Mouse (Mus musculus) limb, embryonic 12.5 days (tissue): ENCODE results near the gene Tmppe. TPM values are rescaled to one million over a fixed set of nuclear protein-coding genes. Genes with fewer than 3 reads are reported as not detected.
"Not testable (repeated sequence)": the region's sequence is repeated elsewhere in the genome, so short reads cannot be mapped to it uniquely, and the experiment has no call there.

Experiments used
- ATAC-seq: fragments of 200-750 bp; cut with Nextera tagmentation; 2 replicates; pipeline ENCODE4 v1.8.0; 2017; ENCODE audit warnings: low read depth, moderate TSS enrichment; ENCODE audit not compliant: insufficient number of reproducible peaks, insufficient read depth, low FRiP score, low TSS enrichment
- H3K27ac ChIP-seq: fragments of 300-500 bp; sonication (generic); 2 replicates; pipeline ENCODE4 v1.5.1; 2016; ENCODE audit warnings: mild to moderate bottlenecking, moderate library complexity
- H3K27me3 ChIP-seq: fragments of 300-500 bp; sonication (generic); 2 replicates; pipeline ENCODE4 v1.6.1; 2016; ENCODE audit warnings: mild to moderate bottlenecking, moderate library complexity
- H3K36me3 ChIP-seq: fragments of 300-500 bp; sonication (generic); 2 replicates; pipeline ENCODE4 v1.6.1; 2016; ENCODE audit warnings: mild to moderate bottlenecking, moderate library complexity
- H3K4me1 ChIP-seq: fragments of 300-500 bp; sonication (generic); replicated peaks from 2 replicates; pipeline ENCODE4 v1.6.1; 2016
- H3K4me2 ChIP-seq: fragments of 300-500 bp; sonication (generic); 2 replicates; pipeline ENCODE4 v1.6.1; 2016; ENCODE audit warnings: mild to moderate bottlenecking, moderate library complexity
- H3K4me3 ChIP-seq: fragments of 300-500 bp; sonication (generic); replicated peaks from 2 replicates; pipeline ENCODE4 v1.5.1; 2016; ENCODE audit warnings: mild to moderate bottlenecking
- H3K9ac ChIP-seq: fragments of 300-500 bp; sonication (generic); replicated peaks from 2 replicates; pipeline ENCODE4 v1.6.1; 2016; ENCODE audit warnings: mild to moderate bottlenecking, moderate library complexity
- H3K9me3 ChIP-seq: fragments of 300-500 bp; sonication (generic); 2 replicates; pipeline ENCODE4 v1.6.1; 2016; ENCODE audit warnings: mild to moderate bottlenecking, moderate library complexity
- WGBS: fragments of 180-500 bp; shearing (Covaris S2); methylation state at CpG from one replicate; pipeline ENCODE4 v1.1.7; 2016; 5-methylcytosine and 5-hydroxymethylcytosine counted together
- polyA plus RNA-seq: library from polyadenylated mRNA; unstranded; fragments of >200 nt; fragmentation: Nextera tagmentation; extraction: Ambion mirVana; gene quantifications from 2 replicates; pipeline ENCODE4 v1.2.1, GENCODE M21; 2016

Gene Tmppe
- polyA plus RNA-seq, 1 experiment from 2014 or later = 10.2 TPM

DNA sequence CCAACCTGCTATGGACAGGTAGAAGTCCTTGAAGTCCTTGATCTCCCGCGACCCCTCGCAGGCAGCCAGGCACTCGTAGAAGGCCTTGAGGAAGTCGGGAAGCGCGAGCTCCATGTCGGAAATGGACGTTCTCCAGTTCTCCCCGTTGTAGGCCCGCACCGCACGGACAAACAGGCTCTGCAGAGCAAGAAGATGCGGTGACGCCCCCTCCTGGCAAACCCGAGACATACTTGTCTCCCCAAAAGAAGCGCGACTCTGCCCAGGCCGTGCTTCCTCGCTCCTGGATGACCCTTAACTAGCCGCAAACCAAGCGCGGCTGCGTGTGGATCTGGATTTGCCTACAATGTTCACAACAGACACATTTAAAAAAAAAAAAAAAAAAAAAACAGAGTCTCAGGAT is 16.2 kb upstream of the Tmppe start:
- WGBS = 91% methylated on average over 24 of the region's 24 CpGs
- peaks cover 54% of the 10 kb centered on the region for H3K36me3 ChIP-seq

DNA sequence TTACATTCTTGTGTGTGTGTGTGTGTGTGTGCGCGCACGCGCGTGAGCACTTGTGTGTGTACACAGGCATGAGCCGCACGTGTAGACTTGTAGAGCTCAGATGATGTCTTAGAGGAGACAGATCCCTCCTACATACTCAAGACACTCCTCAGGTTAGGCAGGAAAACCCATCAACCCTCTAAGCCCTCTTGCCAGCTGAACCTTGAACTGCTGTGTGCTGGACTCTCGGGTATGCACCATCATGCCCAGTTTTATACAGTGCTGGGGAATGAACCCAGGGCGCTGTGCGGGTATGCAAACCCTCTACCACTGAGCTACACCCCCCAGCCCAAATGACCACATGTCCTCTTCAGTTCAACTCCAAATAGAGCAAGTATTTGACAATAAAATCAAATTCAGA is 15.7 kb upstream of the Tmppe start:
- Histone ChIP-seq H3K27me3 (no peaks in the 10 kb centered on the region), H3K9me3 (no peaks in the 10 kb centered on the region), H3K27ac (no peak overlapping the region), H3K4me1 (peaks cover 14% of the 10 kb centered on the region), H3K36me3 (peaks cover 49% of the 10 kb centered on the region), H3K4me3 (no peak overlapping the region), H3K4me2 (no peak overlapping the region), H3K9ac (no peak overlapping the region)
- WGBS = 97% methylated on average over 10 of the region's 10 CpGs
- no peak for ATAC-seq

More for the DNA sequence above, 16.2 kb upstream of the Tmppe start:
- no peak overlapping the region for H3K9ac ChIP-seq
- H3K9me3 ChIP-seq = no peaks in the 10 kb centered on the region
- H3K4me3 ChIP-seq = no peak overlapping the region
- H3K27ac ChIP-seq = no peak overlapping the region
- H3K4me2 ChIP-seq = no peak overlapping the region
- H3K27me3 ChIP-seq = no peaks in the 10 kb centered on the region
- H3K4me1 ChIP-seq = peaks cover 14% of the 10 kb centered on the region
- no peak for ATAC-seq

DNA sequence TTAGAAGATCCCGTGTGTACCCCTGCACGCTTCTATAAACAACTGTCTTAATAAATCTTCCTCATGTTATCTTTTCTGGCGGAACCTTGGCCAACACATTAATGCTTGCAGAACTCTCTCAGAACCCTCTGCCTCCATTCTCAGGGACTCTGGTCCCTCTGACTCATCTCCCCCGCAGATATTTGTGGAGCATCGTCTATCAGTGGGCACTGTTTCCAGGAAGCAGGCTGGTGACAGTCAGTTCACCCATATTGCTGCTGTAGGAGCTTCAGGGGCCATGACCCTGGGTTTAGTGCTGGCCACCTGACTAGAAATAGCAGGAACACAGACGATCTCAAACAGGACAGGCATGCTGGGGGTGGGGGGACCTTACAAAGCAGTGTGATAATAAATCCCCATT is 13.8 kb upstream of the Tmppe start:
- Histone ChIP-seq H3K4me2 (no peak overlapping the region), H3K4me3 (no peak overlapping the region), H3K27ac (no peak overlapping the region), H3K36me3 (peaks cover 44% of the 10 kb centered on the region), H3K9me3 (no peaks in the 10 kb centered on the region), H3K9ac (no peak overlapping the region), H3K27me3 (no peaks in the 10 kb centered on the region), H3K4me1 (peaks cover 17% of the 10 kb centered on the region)
- no peak for ATAC-seq
- WGBS = 54% methylated on average over 6 of the region's 6 CpGs

DNA sequence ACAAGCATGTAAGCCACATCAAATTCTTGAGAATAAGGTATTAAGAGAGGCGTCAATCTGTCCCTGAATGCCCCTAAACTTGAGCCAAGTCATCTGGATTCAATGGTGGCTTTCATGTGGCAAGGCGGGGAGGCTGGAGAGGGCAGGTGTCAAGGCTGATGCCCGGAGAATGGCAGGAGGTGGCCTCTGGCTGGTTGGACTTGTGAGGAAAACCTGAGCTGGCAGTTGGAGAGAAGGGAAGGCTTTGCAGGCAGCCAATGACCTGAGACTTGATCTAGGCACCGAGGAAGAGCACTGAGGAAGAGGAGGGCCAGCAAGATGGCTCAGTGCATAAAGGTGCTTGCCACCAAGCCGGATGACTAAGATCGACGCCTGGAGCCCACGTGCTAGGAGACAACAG is 12.6 kb upstream of the Tmppe start:
- peak overlapping the region; percentile 77; the same call in 1 of the 2 replicates for H3K4me2 ChIP-seq
- WGBS = 83% methylated on average over 8 of the region's 8 CpGs

DNA sequence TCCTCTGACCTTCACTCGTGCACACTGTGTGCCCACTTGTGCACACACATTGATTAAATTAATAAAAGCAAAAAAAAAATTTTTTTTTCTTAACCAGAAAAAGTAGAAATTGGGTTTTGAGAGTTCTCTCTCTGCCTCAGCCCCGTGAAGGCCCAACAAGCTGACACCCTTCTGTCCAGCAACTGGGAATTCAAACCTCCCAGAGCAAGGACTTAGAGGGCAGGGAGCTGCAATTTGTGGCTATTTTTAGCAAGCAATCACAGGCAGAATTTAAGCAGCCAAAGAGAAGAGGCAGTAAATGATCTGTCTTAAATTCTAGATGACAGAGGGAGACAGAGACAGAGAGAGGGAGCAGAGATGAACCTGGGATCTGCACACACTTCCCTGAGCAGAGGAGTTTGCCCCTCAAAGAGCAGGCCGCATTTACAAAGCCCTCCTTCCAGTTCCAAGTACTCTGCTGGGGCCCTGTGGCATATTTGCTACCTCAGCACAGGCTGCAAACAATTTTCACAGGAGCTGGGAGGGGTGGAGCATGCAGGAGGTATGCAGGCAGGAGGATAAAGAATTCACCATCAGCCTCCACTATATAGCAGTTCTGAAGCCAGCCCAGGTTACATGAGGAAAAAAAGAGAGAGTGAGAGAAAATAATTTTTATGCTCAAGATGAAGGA is 12.1 kb upstream of the Tmppe start:
- Histone ChIP-seq H3K9me3 (no peaks in the 10 kb centered on the region), H3K36me3 (peaks cover 27% of the 10 kb centered on the region), H3K9ac (no peak overlapping the region; the same call in 1 of the 2 replicates), H3K4me1 (peaks cover 17% of the 10 kb centered on the region), H3K27ac (peak overlapping the region; percentile 42; the same call in 1 of the 2 replicates), H3K4me2 (peak overlapping the region; percentile 77), H3K4me3 (0 out of 2 replicates have a peak overlapping the region, but pooled peaks have one; percentile 85), H3K27me3 (no peaks in the 10 kb centered on the region)
- ATAC-seq = no peak
- 60% methylated on average over 3 of the region's 3 CpGs for WGBS

More for the DNA sequence above, 12.6 kb upstream of the Tmppe start:
- no peak overlapping the region for H3K4me3 ChIP-seq
- no peaks in the 10 kb centered on the region for H3K27me3 ChIP-seq
- no peak overlapping the region for H3K27ac ChIP-seq
- H3K36me3 ChIP-seq = peaks cover 32% of the 10 kb centered on the region
- no peak for ATAC-seq
- no peaks in the 10 kb centered on the region for H3K9me3 ChIP-seq
- no peak overlapping the region for H3K9ac ChIP-seq
- H3K4me1 ChIP-seq = peaks cover 17% of the 10 kb centered on the region

DNA sequence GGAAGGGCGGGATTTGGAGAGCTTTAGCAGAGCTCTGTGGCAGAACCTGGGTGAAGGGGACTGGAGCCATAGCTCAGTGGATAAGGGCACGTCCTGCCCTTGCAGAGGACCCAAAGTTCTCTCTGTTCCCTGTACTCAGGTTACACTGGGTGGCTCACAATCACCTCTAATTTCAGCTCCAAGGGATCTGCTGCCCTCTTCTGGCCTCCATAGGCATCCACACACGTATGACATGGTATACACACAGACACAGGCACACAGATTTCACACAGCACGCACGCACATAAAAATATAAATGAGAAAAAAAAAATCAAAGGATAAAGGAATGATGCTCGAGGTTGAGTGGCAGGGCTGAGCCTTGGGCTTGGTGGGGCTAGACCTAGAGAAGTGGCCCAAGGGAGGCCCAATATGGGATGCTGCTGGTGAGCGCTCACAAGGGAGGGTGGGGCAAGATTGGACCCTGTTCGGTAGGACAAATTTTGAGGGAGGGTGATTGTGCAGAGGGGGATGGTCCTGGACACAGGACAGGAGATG is 11.5 kb upstream of the Tmppe start:
- Histone ChIP-seq H3K9ac (peak overlapping the region; percentile 83; the same call in 1 of the 2 replicates), H3K4me3 (peak overlapping the region; percentile 85), H3K4me2 (peak overlapping the region; percentile 77), H3K27me3 (no peaks in the 10 kb centered on the region), H3K27ac (no peak overlapping the region; the same call in 1 of the 2 replicates), H3K9me3 (no peaks in the 10 kb centered on the region), H3K36me3 (peaks cover 21% of the 10 kb centered on the region), H3K4me1 (peaks cover 17% of the 10 kb centered on the region)
- peak; percentile 37; the same call in 1 of the 2 replicates for ATAC-seq
- WGBS = 78% methylated on average over 8 of the region's 8 CpGs

DNA sequence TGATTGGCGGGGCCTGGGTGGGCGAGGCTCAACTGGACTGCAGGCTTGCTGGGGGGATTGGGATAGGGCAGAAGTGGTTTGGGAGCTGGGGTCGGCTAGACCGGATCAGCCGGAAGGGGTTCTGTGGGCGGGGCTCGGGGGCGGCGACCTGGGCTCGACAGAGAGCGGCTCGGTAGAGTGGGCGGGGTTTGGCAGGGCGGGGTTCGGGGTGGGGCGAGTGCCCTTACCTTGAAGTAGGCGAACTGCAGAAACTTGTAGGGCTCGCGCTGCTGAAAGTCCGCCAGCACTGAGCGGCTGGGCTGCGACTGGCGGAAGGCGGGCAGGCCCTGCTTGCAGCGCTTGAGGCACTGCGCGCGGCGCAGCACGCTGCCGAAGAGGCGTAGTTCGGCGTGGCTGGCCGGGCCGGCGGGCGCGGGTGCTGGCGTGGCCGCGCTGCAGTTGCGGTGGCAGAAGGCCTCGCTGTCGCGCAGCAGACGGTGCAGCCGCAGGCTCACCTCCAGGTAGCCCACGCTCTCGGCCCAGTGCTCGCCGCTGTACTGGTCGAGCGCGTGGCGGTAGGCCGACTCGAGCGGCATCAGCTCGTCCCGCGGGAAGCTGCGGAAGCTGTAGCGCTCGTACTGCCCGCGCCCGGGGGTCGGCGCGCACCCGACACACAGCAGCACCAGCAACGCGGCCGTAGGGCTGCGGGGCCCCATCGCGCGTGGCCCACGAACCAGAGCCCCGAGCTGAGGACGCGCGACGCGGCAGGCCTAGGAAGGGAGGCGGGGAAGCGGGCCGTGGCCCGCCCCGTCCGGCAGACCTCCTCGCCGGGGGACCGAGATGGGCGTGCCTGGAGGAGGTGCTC is 10.8 kb upstream of the Tmppe start, which contains the start of gene Crtap:
Gene Crtap, minus strand, starts transcription at position 771 of the 844 bp plus-strand sequence.
- Histone ChIP-seq H3K27me3 (no peaks in the 10 kb centered on the region), H3K9ac (peak within 1 kb of the TSS; percentile 83), H3K27ac (peak within 1 kb of the TSS; percentile 94), H3K4me3 (peak within 1 kb of the TSS; percentile 85), H3K4me2 (peak within 1 kb of the TSS; percentile 77), H3K36me3 (peaks cover 14% of the 10 kb centered on the region; the same call in 1 of the 2 replicates), H3K9me3 (no peaks in the 10 kb centered on the region), H3K4me1 (peaks cover 17% of the 10 kb centered on the region)
- whole genome bisulfite sequencing = 1% methylated on average over 94 of the region's 96 CpGs
- peak; percentile 82 for ATAC-seq

DNA sequence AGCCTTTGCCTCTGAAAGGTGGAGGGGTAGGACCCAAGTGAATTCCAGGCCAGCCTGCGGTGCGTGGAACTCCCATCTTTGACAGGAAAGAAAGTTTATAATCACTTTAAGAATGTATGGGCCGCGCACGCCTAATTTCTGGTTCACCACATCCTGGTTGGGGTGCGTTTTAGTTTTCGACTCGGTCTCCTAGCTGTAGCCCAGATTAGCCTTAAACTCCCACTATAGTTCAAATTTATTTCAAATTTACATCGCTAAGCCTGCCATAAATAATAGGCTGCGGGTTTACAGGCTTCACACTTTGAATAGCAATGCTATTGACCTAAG is 10.2 kb upstream of the Tmppe start:
- H3K4me2 ChIP-seq = peak overlapping the region; percentile 77
- H3K9ac ChIP-seq = peak overlapping the region; percentile 83
- WGBS = 3% methylated on average over 10 of the region's 10 CpGs
- peak overlapping the region; percentile 85 for H3K4me3 ChIP-seq
- H3K4me1 ChIP-seq = peaks cover 17% of the 10 kb centered on the region
- H3K36me3 ChIP-seq = peaks cover 8% of the 10 kb centered on the region; the same call in 1 of the 2 replicates
- no peak for ATAC-seq
- H3K27ac ChIP-seq = peak overlapping the region; percentile 94
- no peaks in the 10 kb centered on the region for H3K27me3 ChIP-seq
- H3K9me3 ChIP-seq = no peaks in the 10 kb centered on the region

DNA sequence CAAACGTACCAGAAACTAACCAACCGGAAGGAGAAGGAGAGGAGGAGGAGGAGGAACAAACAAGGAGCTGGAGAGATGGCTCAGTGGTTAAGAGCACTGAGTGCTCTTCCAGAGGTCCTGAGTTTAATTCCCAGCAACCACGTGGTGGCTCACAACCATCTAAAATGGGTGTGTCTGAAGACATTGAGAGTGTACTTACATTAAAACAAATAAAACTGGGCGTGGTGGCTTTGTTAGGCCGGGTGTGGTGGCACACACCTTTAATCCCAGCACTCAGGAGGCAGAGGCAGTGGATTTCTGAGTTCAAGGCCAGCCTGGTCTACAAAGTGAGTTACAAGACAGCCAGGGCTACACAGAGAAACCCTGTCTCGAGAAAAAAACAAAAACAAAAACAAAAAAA is 6.8 kb upstream of the Tmppe start:
- not testable (repeated sequence) for H3K27me3 ChIP-seq, H3K4me1 ChIP-seq, H3K27ac ChIP-seq, H3K4me3 ChIP-seq, ATAC-seq, H3K36me3 ChIP-seq, H3K9me3 ChIP-seq, H3K4me2 ChIP-seq, H3K9ac ChIP-seq
- WGBS = 74% methylated on average over 6 of the region's 6 CpGs

DNA sequence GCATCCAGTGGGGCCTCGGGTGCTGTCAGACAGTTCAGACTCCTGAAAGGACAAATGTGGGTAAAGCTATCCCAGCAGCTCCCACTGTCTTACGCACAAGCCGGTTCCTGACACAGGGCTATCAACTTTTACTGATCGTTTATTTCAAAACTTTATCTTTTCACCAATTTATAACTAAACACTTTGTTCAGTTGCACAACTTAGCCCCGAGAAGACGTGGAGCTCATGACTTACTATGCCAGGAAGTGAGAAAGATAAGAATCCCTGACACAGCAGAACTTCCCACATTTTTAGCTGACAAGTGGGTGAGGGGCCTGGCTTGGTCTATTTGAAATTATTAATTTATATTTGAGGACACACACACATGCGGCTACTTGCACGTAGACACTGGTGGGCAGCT is 6.2 kb upstream of the Tmppe start:
- H3K36me3 ChIP-seq = no peaks in the 10 kb centered on the region
- H3K4me3 ChIP-seq = no peak overlapping the region
- no peak for ATAC-seq
- H3K9ac ChIP-seq = no peak overlapping the region
- no peaks in the 10 kb centered on the region for H3K9me3 ChIP-seq
- peaks cover 3% of the 10 kb centered on the region; the same call in 1 of the 2 replicates for H3K4me1 ChIP-seq
- WGBS = 90% methylated on average over 8 of the region's 8 CpGs
- H3K27me3 ChIP-seq = no peaks in the 10 kb centered on the region
- H3K27ac ChIP-seq = no peak overlapping the region
- H3K4me2 ChIP-seq = no peak overlapping the region

DNA sequence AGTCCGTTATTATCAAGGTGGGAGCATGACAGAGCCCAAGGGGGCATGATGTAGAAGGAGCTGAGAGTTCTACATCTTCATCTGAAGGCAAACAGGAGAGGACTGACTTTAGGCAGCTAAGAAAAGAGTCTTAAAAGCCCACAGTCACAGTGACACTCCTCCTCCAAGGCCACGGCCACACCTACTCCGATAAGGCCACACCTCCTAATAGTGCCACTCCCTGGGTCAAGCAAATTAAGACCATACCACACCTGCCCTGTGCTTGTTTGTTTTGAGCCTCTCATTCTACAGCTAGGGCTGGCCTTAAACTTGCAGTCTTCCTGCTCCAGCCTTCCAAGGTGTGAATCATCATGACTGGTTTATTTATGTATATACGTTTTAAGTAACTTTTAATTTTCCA is 5.6 kb upstream of the Tmppe start:
- no peak overlapping the region for H3K9ac ChIP-seq
- H3K9me3 ChIP-seq = no peaks in the 10 kb centered on the region
- 80% methylated on average over 4 of the region's 4 CpGs for WGBS
- no peak overlapping the region for H3K4me3 ChIP-seq
- peaks cover 3% of the 10 kb centered on the region; the same call in 1 of the 2 replicates for H3K4me1 ChIP-seq
- no peak overlapping the region for H3K27ac ChIP-seq
- H3K4me2 ChIP-seq = no peak overlapping the region
- no peaks in the 10 kb centered on the region for H3K36me3 ChIP-seq
- H3K27me3 ChIP-seq = no peaks in the 10 kb centered on the region
- ATAC-seq = no peak
